Mouse (Mus musculus): ENCODE measurements around the gene Bmp8a. TPM values are rescaled to one million over a fixed set of nuclear protein-coding genes. Genes with fewer than 3 reads are reported as not detected.
A peak's percentile ranks its signal among the peaks of the same experiment; 100 is the strongest.
"Not testable (repeated sequence)": the region's sequence is repeated elsewhere in the genome, so short reads cannot be mapped to it uniquely, and the experiment has no call there.

Bmp8a gene
- polyA plus RNA-seq, 1 experiment = 0.46 TPM

GRCm38 (mm10) chr4:123305789-123306188, 37.3 kb downstream of the Bmp8a start:
- Histone ChIP-seq H3K27ac (ENCODE audit: control insufficient read depth, insufficient read depth, low read length) (no peak overlapping the region), H3K4me1 (replicated peaks; ENCODE audit: control insufficient read depth, insufficient read depth, low read length) (peaks cover 4% of the 10 kb centered on the region; the same call in 1 of the 2 replicates), H3K27me3 (ENCODE audit: control insufficient read depth, insufficient read depth, low read length) (no peaks in the 10 kb centered on the region), H3K4me3 (ENCODE audit: control insufficient read depth, insufficient read depth, low read length) (no peak overlapping the region), H3K36me3 (ENCODE audit: control insufficient read depth, insufficient read depth, low read length) (peaks cover 4% of the 10 kb centered on the region; the same call in 1 of the 2 replicates)
- 4% methylated on average over 3 of the region's 3 CpGs for WGBS
- DNase-seq = peak; percentile 19
- TF ChIP-seq CTCF (IDR thresholded peaks at IDR 0.05; ENCODE audit: borderline replicate concordance, control insufficient read depth, extremely low read depth, insufficient read depth, low read length, poor library complexity) (no peak), POLR2A (IDR thresholded peaks at IDR 0.05; ENCODE audit: control insufficient read depth, extremely low read depth, insufficient read depth, low read length, poor library complexity) (no peak)

GRCm38 (mm10) chr4:123298980-123299670, 43.9 kb downstream of the Bmp8a start:
- no peaks in the 10 kb centered on the region for H3K27me3 ChIP-seq (ENCODE audit: control insufficient read depth, insufficient read depth, low read length)
- no peak overlapping the region for H3K27ac ChIP-seq (ENCODE audit: control insufficient read depth, insufficient read depth, low read length)
- no peak overlapping the region for H3K4me3 ChIP-seq (ENCODE audit: control insufficient read depth, insufficient read depth, low read length)
- TF ChIP-seq CTCF (IDR thresholded peaks at IDR 0.05; ENCODE audit: borderline replicate concordance, control insufficient read depth, extremely low read depth, insufficient read depth, low read length, poor library complexity) (no peak), POLR2A (IDR thresholded peaks at IDR 0.05; ENCODE audit: control insufficient read depth, extremely low read depth, insufficient read depth, low read length, poor library complexity) (no peak)
- H3K4me1 ChIP-seq (replicated peaks; ENCODE audit: control insufficient read depth, insufficient read depth, low read length) = no peaks in the 10 kb centered on the region
- WGBS = 97% methylated on average over 11 of the region's 11 CpGs
- H3K36me3 ChIP-seq (ENCODE audit: control insufficient read depth, insufficient read depth, low read length) = peaks cover 37% of the 10 kb centered on the region
- DNase-seq = no peak

- WGBS = 92% methylated on average over 4 of the region's 4 CpGs
- DNase-seq = no peak
Measured at GRCm38 (mm10) chr4:123298226-123298625, 44.8 kb downstream of the Bmp8a start.

GRCm38 (mm10) chr4:123297195-123297960, 45.7 kb downstream of the Bmp8a start:
- DNase-seq = no peak
- no peak overlapping the region for H3K4me3 ChIP-seq (ENCODE audit: control insufficient read depth, insufficient read depth, low read length)
- H3K4me1 ChIP-seq (replicated peaks; ENCODE audit: control insufficient read depth, insufficient read depth, low read length) = no peaks in the 10 kb centered on the region
- H3K36me3 ChIP-seq (ENCODE audit: control insufficient read depth, insufficient read depth, low read length) = peaks cover 55% of the 10 kb centered on the region
- 97% methylated on average over 22 of the region's 22 CpGs for WGBS
- TF ChIP-seq POLR2A (IDR thresholded peaks at IDR 0.05; ENCODE audit: control insufficient read depth, extremely low read depth, insufficient read depth, low read length, poor library complexity) (no peak), CTCF (IDR thresholded peaks at IDR 0.05; ENCODE audit: borderline replicate concordance, control insufficient read depth, extremely low read depth, insufficient read depth, low read length, poor library complexity) (no peak)
- H3K27ac ChIP-seq (ENCODE audit: control insufficient read depth, insufficient read depth, low read length) = no peak overlapping the region; the same call in 1 of the 2 replicates
- H3K27me3 ChIP-seq (ENCODE audit: control insufficient read depth, insufficient read depth, low read length) = no peaks in the 10 kb centered on the region

More at GRCm38 (mm10) chr4:123298226-123298625, 44.8 kb downstream of the Bmp8a start:
- Histone ChIP-seq H3K4me1 (replicated peaks; ENCODE audit: control insufficient read depth, insufficient read depth, low read length) (no peaks in the 10 kb centered on the region), H3K36me3 (ENCODE audit: control insufficient read depth, insufficient read depth, low read length) (peaks cover 46% of the 10 kb centered on the region), H3K27me3 (ENCODE audit: control insufficient read depth, insufficient read depth, low read length) (no peaks in the 10 kb centered on the region), H3K4me3 (ENCODE audit: control insufficient read depth, insufficient read depth, low read length) (no peak overlapping the region), H3K27ac (ENCODE audit: control insufficient read depth, insufficient read depth, low read length) (no peak overlapping the region)
- TF ChIP-seq POLR2A (IDR thresholded peaks at IDR 0.05; ENCODE audit: control insufficient read depth, extremely low read depth, insufficient read depth, low read length, poor library complexity) = no peak
- no peak for TF ChIP-seq CTCF (IDR thresholded peaks at IDR 0.05; ENCODE audit: borderline replicate concordance, control insufficient read depth, extremely low read depth, insufficient read depth, low read length, poor library complexity)

GRCm38 (mm10) chr4:123296148-123296534, 46.9 kb downstream of the Bmp8a start:
- WGBS = 95% methylated on average over 5 of the region's 5 CpGs
- H3K4me3 ChIP-seq (ENCODE audit: control insufficient read depth, insufficient read depth, low read length) = no peak overlapping the region
- H3K27ac ChIP-seq (ENCODE audit: control insufficient read depth, insufficient read depth, low read length) = no peak overlapping the region
- H3K4me1 ChIP-seq (replicated peaks; ENCODE audit: control insufficient read depth, insufficient read depth, low read length) = no peaks in the 10 kb centered on the region
- H3K36me3 ChIP-seq (ENCODE audit: control insufficient read depth, insufficient read depth, low read length) = peaks cover 63% of the 10 kb centered on the region
- no peak for DNase-seq
- H3K27me3 ChIP-seq (ENCODE audit: control insufficient read depth, insufficient read depth, low read length) = no peaks in the 10 kb centered on the region
- TF ChIP-seq CTCF (IDR thresholded peaks at IDR 0.05; ENCODE audit: borderline replicate concordance, control insufficient read depth, extremely low read depth, insufficient read depth, low read length, poor library complexity) (no peak), POLR2A (IDR thresholded peaks at IDR 0.05; ENCODE audit: control insufficient read depth, extremely low read depth, insufficient read depth, low read length, poor library complexity) (no peak)

GRCm38 (mm10) chr4:123295516-123296147, 47.4 kb downstream of the Bmp8a start:
- DNase-seq = no peak
- Histone ChIP-seq H3K4me1 (replicated peaks; ENCODE audit: control insufficient read depth, insufficient read depth, low read length) (no peaks in the 10 kb centered on the region), H3K4me3 (ENCODE audit: control insufficient read depth, insufficient read depth, low read length) (no peak overlapping the region), H3K36me3 (ENCODE audit: control insufficient read depth, insufficient read depth, low read length) (peaks cover 68% of the 10 kb centered on the region), H3K27ac (ENCODE audit: control insufficient read depth, insufficient read depth, low read length) (no peak overlapping the region), H3K27me3 (ENCODE audit: control insufficient read depth, insufficient read depth, low read length) (no peaks in the 10 kb centered on the region)
- WGBS = 95% methylated on average over 21 of the region's 21 CpGs
- TF ChIP-seq POLR2A (IDR thresholded peaks at IDR 0.05; ENCODE audit: control insufficient read depth, extremely low read depth, insufficient read depth, low read length, poor library complexity) = no peak
- no peak for TF ChIP-seq CTCF (IDR thresholded peaks at IDR 0.05; ENCODE audit: borderline replicate concordance, control insufficient read depth, extremely low read depth, insufficient read depth, low read length, poor library complexity)

- not testable (repeated sequence) for H3K4me1 ChIP-seq (replicated peaks; ENCODE audit: control insufficient read depth, insufficient read depth, low read length); H3K27ac ChIP-seq (ENCODE audit: control insufficient read depth, insufficient read depth, low read length); H3K4me3 ChIP-seq (ENCODE audit: control insufficient read depth, insufficient read depth, low read length); DNase-seq; H3K27me3 ChIP-seq (ENCODE audit: control insufficient read depth, insufficient read depth, low read length)
- 95% methylated on average over 15 of the region's 15 CpGs for WGBS
- peaks cover 75% of the 10 kb centered on the region for H3K36me3 ChIP-seq (ENCODE audit: control insufficient read depth, insufficient read depth, low read length)
Measured at GRCm38 (mm10) chr4:123295026-123295425, 48.0 kb downstream of the Bmp8a start.
